ENCODE assay signal across 7 mouse cellular contexts in genomic region chr3:21957105-21957504, GRCm38 (mm10).
DNase-seq lines count a peak whose midpoint lies in the region; ATAC-seq and TF ChIP-seq lines count a peak whose summit lies in the region.
"Not testable (repeated sequence)": the region's sequence is repeated elsewhere in the genome, so short reads cannot be mapped to it uniquely, and the experiment has no call there.

No protein-coding gene starts in this region.

- H3K36me3 ChIP-seq in limb, embryonic 10.5 days; liver, embryonic 13.5 days; stomach, postnatal 0 days (ENCODE audit: control insufficient read depth, insufficient read depth, low read length): not testable (repeated sequence)

- TF ChIP-seq POLR2A in bone marrow, adult 2 months (IDR thresholded peaks at IDR 0.05; ENCODE audit: borderline replicate concordance, control insufficient read depth, low read depth, low read length): not testable (repeated sequence)

- H3K27ac ChIP-seq in bone marrow, adult 2 months (ENCODE audit: control insufficient read depth, insufficient read depth, low read depth, low read length, poor library complexity); limb, embryonic 10.5 days; liver, embryonic 13.5 days; stomach, postnatal 0 days (replicated peaks): not testable (repeated sequence)

- ATAC-seq in liver, embryonic 13.5 days (ENCODE audit: low read depth): 0 out of 2 replicates have a peak, but pooled peaks have one; percentile 52
- ATAC-seq in stomach, postnatal 0 days (ENCODE audit: low FRiP score, low TSS enrichment): peak; percentile 47

- H3K4me3 ChIP-seq in bone marrow, adult 2 months (replicated peaks; ENCODE audit: control insufficient read depth, low read depth, low read length): peak overlapping the region; percentile 29
- not testable (repeated sequence) for H3K4me3 ChIP-seq in limb, embryonic 10.5 days; liver, embryonic 13.5 days (replicated peaks); stomach, postnatal 0 days (ENCODE audit: low read depth, low read length)

- TF ChIP-seq EP300 in stomach, postnatal 0 days (optimal IDR thresholded peaks at IDR 0.05): not testable (repeated sequence)

- H3K9ac ChIP-seq in liver, embryonic 13.5 days; stomach, postnatal 0 days (ENCODE audit: low read length): not testable (repeated sequence)

- not testable (repeated sequence) for TF ChIP-seq CTCF in bone marrow, adult 2 months (IDR thresholded peaks at IDR 0.05; ENCODE audit: control insufficient read depth, insufficient read depth, low read length)
- peak; percentile 30; the same call in 1 of the 2 replicates for TF ChIP-seq CTCF in stomach, postnatal 0 days (IDR thresholded peaks at IDR 0.05; ENCODE audit: low read depth)

- WGBS in bone marrow, adult 2 months: 33% methylated on average over 6 of the region's 6 CpGs
- WGBS in limb, embryonic 10.5 days: 52% methylated on average over 6 of the region's 6 CpGs
- 37% methylated on average over 6 of the region's 6 CpGs for WGBS in liver, embryonic 13.5 days (ENCODE audit: insufficient replicate concordance)
- WGBS in stomach, postnatal 0 days: 29% methylated on average over 6 of the region's 6 CpGs

- not testable (repeated sequence) for H3K4me2 ChIP-seq in liver, embryonic 13.5 days; stomach, postnatal 0 days (replicated peaks; ENCODE audit: low read depth)

- not testable (repeated sequence) for H3K9me3 ChIP-seq in limb, embryonic 10.5 days (replicated peaks); liver, embryonic 13.5 days (replicated peaks); stomach, postnatal 0 days (ENCODE audit: control insufficient read depth, low read length)

- not testable (repeated sequence) for H3K4me1 ChIP-seq in bone marrow, adult 2 months (ENCODE audit: control insufficient read depth, insufficient read depth, low read length); stomach, postnatal 0 days (replicated peaks; ENCODE audit: control insufficient read depth, insufficient read depth)
- peaks cover 14% of the 10 kb centered on the region for H3K4me1 ChIP-seq in limb, embryonic 10.5 days
- peaks cover 23% of the 10 kb centered on the region for H3K4me1 ChIP-seq in liver, embryonic 13.5 days (replicated peaks)

- H3K27me3 ChIP-seq in limb, embryonic 10.5 days (ENCODE audit: low read depth, poor library complexity, severe bottlenecking); liver, embryonic 13.5 days; stomach, postnatal 0 days (ENCODE audit: control insufficient read depth, insufficient read depth, low read length): not testable (repeated sequence)

- peak; percentile 57 for DNase-seq in ZHBTc4 (ENCODE audit: low read depth, low spot score)
- peak; percentile 26 for DNase-seq in limb, embryonic 10.5 days (ENCODE audit: low spot score)
- not testable (repeated sequence) for DNase-seq in liver, embryonic 13.5 days
- peak; percentile 40 to 64 for DNase-seq in lung, adult 18-20 months
- peak; percentile 61 for DNase-seq in lung, postnatal 36 days
- DNase-seq in stomach, postnatal 0 days (ENCODE audit: low spot score): peak; percentile 64
